Mouse (Mus musculus): Measurements from ENCODE around the gene Musk.

DNA sequence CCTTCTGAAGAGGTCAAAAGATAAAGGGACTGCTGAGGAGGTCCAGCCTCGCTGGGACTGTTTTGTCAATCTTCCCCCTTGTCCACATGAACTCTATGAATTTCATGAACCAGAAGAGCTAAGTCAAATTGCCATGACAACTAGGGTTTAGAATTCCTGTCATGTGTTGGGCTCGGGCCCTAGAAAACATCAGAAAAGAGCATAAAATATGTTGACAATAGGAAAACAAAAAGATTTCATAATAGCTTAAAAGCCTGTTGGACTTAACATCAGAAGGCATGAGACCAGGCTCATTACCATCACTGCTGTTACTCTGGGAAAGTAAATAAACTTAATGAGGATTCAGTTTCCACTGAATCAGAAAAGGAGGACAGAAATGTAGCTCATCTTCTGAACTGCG, 46.6 kb downstream of the Musk start:
- TF ChIP-seq TCF12 (IDR thresholded peaks at IDR 0.05; ENCODE audit: insufficient read depth, poor library complexity, severe bottlenecking): no peak
- no peak for TF ChIP-seq MYOG (IDR thresholded peaks at IDR 0.05; ENCODE audit: control insufficient read depth in 1 of 3, insufficient read depth in 1 of 3, insufficient read length in 2 of 3, low read depth in 2 of 3)
- no peak for TF ChIP-seq POLR2A (IDR thresholded peaks at IDR 0.05; ENCODE audit: insufficient read length, low read depth)
- no peak for TF ChIP-seq CEBPB (IDR thresholded peaks at IDR 0.05; ENCODE audit: insufficient read depth, poor library complexity, severe bottlenecking)
- TF ChIP-seq USF1 (IDR thresholded peaks at IDR 0.05; ENCODE audit: low read depth): no peak
- TF ChIP-seq POLR2AphosphoS2 (IDR thresholded peaks at IDR 0.05; ENCODE audit: insufficient read length, low read depth): no peak
- TF ChIP-seq TCF3 (IDR thresholded peaks at IDR 0.05; ENCODE audit: insufficient read length, low read depth): no peak
- no peak for TF ChIP-seq MAX (IDR thresholded peaks at IDR 0.05; ENCODE audit: low read depth)
- no peak for TF ChIP-seq MYOD1 (IDR thresholded peaks at IDR 0.05; ENCODE audit: control insufficient read depth in 1 of 3, insufficient read length in 2 of 3, low read depth in 2 of 3)
- no peak for TF ChIP-seq SRF (IDR thresholded peaks at IDR 0.05; ENCODE audit: control insufficient read depth, insufficient read length, low read depth)
- TF ChIP-seq E2F4 (IDR thresholded peaks at IDR 0.05; ENCODE audit: insufficient read depth): no peak
- TF ChIP-seq REST (IDR thresholded peaks at IDR 0.05; ENCODE audit: insufficient read depth, insufficient read length): no peak

Data from myocyte (in vitro differentiated cells).